Mouse (Mus musculus): ENCODE results near the gene Cyp4b1. TPM values are rescaled to one million over a fixed set of nuclear protein-coding genes. Genes with fewer than 3 reads are reported as not detected.
"Not testable (repeated sequence)": the region's sequence is repeated elsewhere in the genome, so short reads cannot be mapped to it uniquely, and the experiment has no call there.

Gene Cyp4b1
- polyA plus RNA-seq, 1 experiment from 2014 or later = 0.42 TPM

GRCm38 (mm10) chr4:115625560-115625959 is 22.0 kb downstream of the Cyp4b1 start:
- H3K36me3 ChIP-seq; ATAC-seq (ENCODE audit: low FRiP score): not testable (repeated sequence)
- 98% methylated on average over 3 of the region's 3 CpGs for WGBS

GRCm38 (mm10) chr4:115614005-115614404 is 33.5 kb downstream of the Cyp4b1 start:
- Histone ChIP-seq H3K36me3 (no peaks in the 10 kb centered on the region), H3K4me2 (no peak overlapping the region), H3K9me3 (no peaks in the 10 kb centered on the region), H3K4me3 (no peak overlapping the region), H3K9ac (no peak overlapping the region), H3K4me1 (replicated peaks) (no peaks in the 10 kb centered on the region), H3K27me3 (no peaks in the 10 kb centered on the region), H3K27ac (no peak overlapping the region)
- ATAC-seq (ENCODE audit: low FRiP score) = no peak

More at GRCm38 (mm10) chr4:115625560-115625959, 22.0 kb downstream of the Cyp4b1 start:
- H3K9me3 ChIP-seq; H3K4me1 ChIP-seq (replicated peaks); H3K27ac ChIP-seq; H3K27me3 ChIP-seq; H3K4me3 ChIP-seq; H3K4me2 ChIP-seq; H3K9ac ChIP-seq: not testable (repeated sequence)

- H3K4me3 ChIP-seq; H3K4me2 ChIP-seq; H3K27me3 ChIP-seq; ATAC-seq (ENCODE audit: low FRiP score); H3K9ac ChIP-seq; H3K4me1 ChIP-seq (replicated peaks); H3K9me3 ChIP-seq; H3K36me3 ChIP-seq; H3K27ac ChIP-seq: not testable (repeated sequence)
- 93% methylated on average over 8 of the region's 8 CpGs for WGBS
Measured at GRCm38 (mm10) chr4:115600611-115601010, 46.9 kb downstream of the Cyp4b1 start, which contains the start of gene Cyp4a32. Gene Cyp4a32, plus strand, starts transcription at chr4:115600969.

- Histone ChIP-seq H3K27me3 (no peaks in the 10 kb centered on the region), H3K4me3 (no peak overlapping the region), H3K4me2 (no peak overlapping the region), H3K9me3 (no peaks in the 10 kb centered on the region), H3K4me1 (replicated peaks) (no peaks in the 10 kb centered on the region), H3K27ac (no peak overlapping the region), H3K36me3 (no peaks in the 10 kb centered on the region), H3K9ac (no peak overlapping the region)
- ATAC-seq (ENCODE audit: low FRiP score) = no peak
- WGBS = 89% methylated on average over 2 of the region's 2 CpGs
Measured at GRCm38 (mm10) chr4:115596824-115597336, 50.6 kb downstream of the Cyp4b1 start.

- Histone ChIP-seq H3K27ac (no peak overlapping the region), H3K9ac (no peak overlapping the region), H3K4me1 (replicated peaks) (no peaks in the 10 kb centered on the region), H3K9me3 (no peaks in the 10 kb centered on the region), H3K36me3 (no peaks in the 10 kb centered on the region), H3K27me3 (no peaks in the 10 kb centered on the region), H3K4me3 (no peak overlapping the region), H3K4me2 (no peak overlapping the region)
- 96% methylated on average over 1 of the region's 1 CpGs for WGBS
- no peak for ATAC-seq (ENCODE audit: low FRiP score)
Measured at GRCm38 (mm10) chr4:115596357-115596756, 51.2 kb downstream of the Cyp4b1 start.

GRCm38 (mm10) chr4:115583036-115583435 is 64.5 kb downstream of the Cyp4b1 start:
- H3K4me3 ChIP-seq = no peak overlapping the region
- H3K4me1 ChIP-seq (replicated peaks) = no peaks in the 10 kb centered on the region
- no peak for ATAC-seq (ENCODE audit: low FRiP score)
- no peak overlapping the region for H3K9ac ChIP-seq
- H3K27ac ChIP-seq = no peak overlapping the region
- H3K9me3 ChIP-seq = no peaks in the 10 kb centered on the region
- H3K27me3 ChIP-seq = no peaks in the 10 kb centered on the region
- no peaks in the 10 kb centered on the region for H3K36me3 ChIP-seq
- no peak overlapping the region for H3K4me2 ChIP-seq

GRCm38 (mm10) chr4:115575776-115576175 is 71.7 kb downstream of the Cyp4b1 start:
- Histone ChIP-seq H3K36me3 (no peaks in the 10 kb centered on the region), H3K4me2 (no peak overlapping the region), H3K27me3 (no peaks in the 10 kb centered on the region), H3K4me3 (no peak overlapping the region), H3K4me1 (replicated peaks) (no peaks in the 10 kb centered on the region), H3K27ac (no peak overlapping the region), H3K9ac (no peak overlapping the region), H3K9me3 (no peaks in the 10 kb centered on the region)
- ATAC-seq (ENCODE audit: low FRiP score) = no peak
- 85% methylated on average over 2 of the region's 2 CpGs for WGBS

- ATAC-seq (ENCODE audit: low FRiP score) = no peak
- H3K4me1 ChIP-seq (replicated peaks) = no peaks in the 10 kb centered on the region
- no peaks in the 10 kb centered on the region for H3K36me3 ChIP-seq
- H3K27ac ChIP-seq = no peak overlapping the region
- no peak overlapping the region for H3K9ac ChIP-seq
- H3K9me3 ChIP-seq = no peaks in the 10 kb centered on the region
- H3K27me3 ChIP-seq = no peaks in the 10 kb centered on the region
- WGBS = 82% methylated on average over 3 of the region's 3 CpGs
- no peak overlapping the region for H3K4me2 ChIP-seq
- H3K4me3 ChIP-seq = no peak overlapping the region
Measured at GRCm38 (mm10) chr4:115575255-115575654, 72.3 kb downstream of the Cyp4b1 start.

Other genes with a start within 250 kb of the Cyp4b1 start
- not detected in 2 replicates for gene Cyp4a12b, start 236.1 kb downstream of the Cyp4b1 start, polyA plus RNA-seq (2015; fragmentation: Nextera tagmentation; extraction: Ambion mirVana)
- not detected in 2 replicates for gene Cyp4a30b, start 195.1 kb downstream of the Cyp4b1 start, polyA plus RNA-seq (2015; fragmentation: Nextera tagmentation; extraction: Ambion mirVana)
- not detected in 2 replicates for gene Cyp4a14, start 151.6 kb downstream of the Cyp4b1 start, polyA plus RNA-seq (2015; fragmentation: Nextera tagmentation; extraction: Ambion mirVana)
- gene Cyp4a10, start 129.5 kb downstream of the Cyp4b1 start, polyA plus RNA-seq (2015; fragmentation: Nextera tagmentation; extraction: Ambion mirVana) = not detected in 2 replicates
- not detected in 2 replicates for gene Cyp4a31, start 84.1 kb downstream of the Cyp4b1 start, polyA plus RNA-seq (2015; fragmentation: Nextera tagmentation; extraction: Ambion mirVana)
- gene Cyp4a32, start 46.8 kb downstream of the Cyp4b1 start, polyA plus RNA-seq (2015; fragmentation: Nextera tagmentation; extraction: Ambion mirVana) = not detected in 2 replicates
- gene Efcab14, start 90.0 kb upstream of the Cyp4b1 start, polyA plus RNA-seq (2015; fragmentation: Nextera tagmentation; extraction: Ambion mirVana) = 20.6 and 21.3 TPM in 2 replicates
- 0.29 TPM in 1 of 2 replicates, not detected in the other for gene Tex38, start 133.3 kb upstream of the Cyp4b1 start, polyA plus RNA-seq (2015; fragmentation: Nextera tagmentation; extraction: Ambion mirVana)
- gene Atpaf1, start 137.1 kb upstream of the Cyp4b1 start, polyA plus RNA-seq (2015; fragmentation: Nextera tagmentation; extraction: Ambion mirVana) = 37.3 and 41.8 TPM in 2 replicates
- gene Mob3c, start 180.4 kb upstream of the Cyp4b1 start, polyA plus RNA-seq (2015; fragmentation: Nextera tagmentation; extraction: Ambion mirVana) = 4.8 and 6.4 TPM in 2 replicates
- 21.3 and 23.7 TPM in 2 replicates for gene Mknk1, start 191.5 kb upstream of the Cyp4b1 start, polyA plus RNA-seq (2015; fragmentation: Nextera tagmentation; extraction: Ambion mirVana)
- not detected in 2 replicates for gene Kncn, start 236.7 kb upstream of the Cyp4b1 start, polyA plus RNA-seq (2015; fragmentation: Nextera tagmentation; extraction: Ambion mirVana)
- 0.12 and 0.30 TPM in 2 replicates for gene 6430628N08Rik, start 242.9 kb upstream of the Cyp4b1 start, polyA plus RNA-seq (2015; fragmentation: Nextera tagmentation; extraction: Ambion mirVana)

Measured in hindbrain, embryonic 13.5 days (tissue).